22 mouse cellular contexts compared by ENCODE assay signal in the genomic region with DNA sequence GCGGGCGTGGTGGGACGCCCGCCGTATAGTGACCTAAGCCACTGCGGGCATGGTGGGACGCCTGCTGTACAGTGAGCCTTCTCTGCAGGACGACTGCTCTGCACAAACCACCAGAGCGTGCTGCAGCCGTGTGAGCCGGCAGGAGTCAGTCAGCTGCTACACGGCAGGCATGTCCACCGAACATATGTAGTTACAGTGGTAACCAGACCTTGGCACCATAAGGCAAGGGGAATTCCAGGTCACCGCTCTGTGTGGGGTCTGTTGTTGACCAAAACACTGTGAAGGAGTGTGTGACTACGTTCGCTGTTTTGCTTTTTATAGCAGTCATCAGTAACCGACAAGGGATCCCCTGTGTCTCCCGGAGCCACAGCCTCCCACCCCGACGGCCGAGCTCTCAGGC. TPM values are rescaled to one million over a fixed set of nuclear protein-coding genes. Genes with fewer than 3 reads are reported as not detected.
A peak's percentile ranks its signal among the peaks of the same experiment; 100 is the strongest.
DNase-seq lines count a peak whose midpoint lies in the region; ATAC-seq lines count a peak whose summit lies in the region.
"Had no signal": no experiment of that assay in that cellular context is flagged by ENCODE, and none has a peak within 500 bp of the region (broad histone marks: within the 10 kb centered on the region; RNA-seq: fewer than 3 reads in every experiment).

No protein-coding gene starts in this region.

- intact Hi-C loops in heart, postnatal 36 days (cut with DNase I): no loop called here

- DNase-seq in cerebellum, postnatal 4 days (ENCODE audit: low spot score in 2 of 2): no peak
- peak; percentile 68 to 70 for DNase-seq in cerebellum, adult 18-20 months
- peak; percentile 86 for DNase-seq in cerebellum, adult 9-11 months
- peak; percentile 72 to 73 for DNase-seq in cerebellum, postnatal 36 days
- no peak for DNase-seq in heart, postnatal 36 days
- no peak for DNase-seq in adrenal gland, postnatal 25 days
- DNase-seq in frontal cortex, adult 2 months (ENCODE audit: extremely low spot score in 1 of 2, low spot score in 1 of 2): no peak
- DNase-seq: adrenal gland, postnatal 14 days; B cell, adult 2 months; embryo, embryonic 11 days; gastrocnemius, postnatal 36 days; heart, adult 11 months; heart, postnatal 14 days; kidney, adult 11 months; kidney, adult 9 months had no signal

- peak; percentile 61; the same call in 1 of the 2 replicates for ATAC-seq in cerebellum, adult (ENCODE audit: insufficient number of reproducible peaks, low FRiP score, low TSS enrichment)
- ATAC-seq: CD4-positive, CD25-positive, alpha-beta regulatory T cell, adult 4 months; forebrain, embryonic 14.5 days; inflammation-experienced regulatory T-cells, adult 6 months had no signal

RNA-seq across cellular contexts. Expression of a gene that starts 53.0 kb away (rescaled TPM):
- 10 to 100 TPM; 54.6 to 62.5 TPM for total RNA-seq in heart, postnatal 36 days (2021)
- 123 and 157 TPM in 2 replicates for total RNA-seq in adrenal gland, postnatal 25 days (2021)
- 175 and 184 TPM in 2 replicates for polyA plus RNA-seq in frontal cortex, adult 2 months (2012; rRNA removed)
- total RNA-seq: MEL had no signal

RNA-seq across cellular contexts. Expression of a gene that starts 53.6 kb away (rescaled TPM):
- not detected for total RNA-seq in heart, postnatal 36 days (2021)
- total RNA-seq in adrenal gland, postnatal 25 days (2021): 0.79 TPM in 1 of 2 replicates, not detected in the other
- polyA plus RNA-seq in frontal cortex, adult 2 months (2012; rRNA removed): 11.3 and 15.5 TPM in 2 replicates
- total RNA-seq: adrenal gland, postnatal 14 days; common myeloid progenitor, adult 5-6 weeks; gastrocnemius, adult 8-10 months; gastrocnemius, postnatal 36 days; heart, postnatal 14 days had no signal
- polyA plus RNA-seq: CD4-positive, CD25-positive, alpha-beta regulatory T cell, adult 4 months; inflammation-experienced regulatory T-cells, adult 6 months had no signal

Comparison
In these comparisons a context has a peak if more than half of its experiments do, and no peak if none do; other contexts are left out.
1. DNase-seq: peak in cerebellum, adult 18-20 months (2 of 2), cerebellum, adult 9-11 months (single experiment) and cerebellum, postnatal 36 days (2 of 2); none in cerebellum, postnatal 4 days (0 of 2), heart, postnatal 36 days (0 of 2), adrenal gland, postnatal 25 days (single experiment) and frontal cortex, adult 2 months (0 of 2).